Mouse (Mus musculus) cerebellum, adult 2 months (tissue): ENCODE measurements at regions not wholly inside any gene's neighbourhood (a gene's known extent, or its start where the extent isn't known, plus 50 kb on each side); places are given as distances from the start of the nearest gene placed in this dataset.

Experiments
- CTCF ChIP-seq: fragments of 200-500 bp; IDR thresholded peaks from 2 replicates; pipeline ENCODE4 v1.5.1; 2011; ENCODE audit warnings: low read depth, mild to moderate bottlenecking, control low read depth, low read length, moderate library complexity, borderline replicate concordance; ENCODE audit not compliant: insufficient read depth
- POLR2A ChIP-seq: fragments of 200-500 bp; IDR thresholded peaks from 2 replicates; pipeline ENCODE4 v1.6.1; 2011; ENCODE audit warnings: low read length, control low read depth, borderline replicate concordance; ENCODE audit not compliant: insufficient read depth

DNA sequence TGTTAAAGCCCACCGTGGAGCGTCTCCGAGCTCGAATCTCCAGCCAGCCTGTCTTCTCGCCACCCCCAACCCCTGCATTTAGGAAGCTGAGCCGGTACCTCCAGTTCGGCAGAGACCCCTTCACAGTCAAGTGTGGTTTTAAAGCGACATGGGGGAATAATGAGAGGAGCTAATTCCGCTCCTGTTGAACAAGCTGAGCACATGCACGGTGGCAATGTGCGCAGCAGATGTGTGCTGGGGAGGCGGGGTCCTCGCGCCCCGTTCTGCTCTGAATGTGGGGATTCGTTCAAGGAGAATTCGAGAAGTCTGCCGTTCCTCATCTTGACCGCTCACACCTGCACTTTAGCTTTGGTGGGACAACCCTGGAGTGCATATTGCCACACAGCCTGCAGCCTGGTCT is 123.4 kb upstream of the Tbx3 start:
- no peak for TF ChIP-seq POLR2A
- TF ChIP-seq CTCF, result no peak
